Mouse (Mus musculus): ENCODE results near the gene Gm10721. TPM values are rescaled to one million over a fixed set of nuclear protein-coding genes. Genes with fewer than 3 reads are reported as not detected.
"Not testable (repeated sequence)": the region's sequence is repeated elsewhere in the genome, so short reads cannot be mapped to it uniquely, and the experiment has no call there.

The Gm10721 gene
- total RNA-seq, 2 experiments from 2014 or later: 0.80 TPM; not detected in 1

DNA sequence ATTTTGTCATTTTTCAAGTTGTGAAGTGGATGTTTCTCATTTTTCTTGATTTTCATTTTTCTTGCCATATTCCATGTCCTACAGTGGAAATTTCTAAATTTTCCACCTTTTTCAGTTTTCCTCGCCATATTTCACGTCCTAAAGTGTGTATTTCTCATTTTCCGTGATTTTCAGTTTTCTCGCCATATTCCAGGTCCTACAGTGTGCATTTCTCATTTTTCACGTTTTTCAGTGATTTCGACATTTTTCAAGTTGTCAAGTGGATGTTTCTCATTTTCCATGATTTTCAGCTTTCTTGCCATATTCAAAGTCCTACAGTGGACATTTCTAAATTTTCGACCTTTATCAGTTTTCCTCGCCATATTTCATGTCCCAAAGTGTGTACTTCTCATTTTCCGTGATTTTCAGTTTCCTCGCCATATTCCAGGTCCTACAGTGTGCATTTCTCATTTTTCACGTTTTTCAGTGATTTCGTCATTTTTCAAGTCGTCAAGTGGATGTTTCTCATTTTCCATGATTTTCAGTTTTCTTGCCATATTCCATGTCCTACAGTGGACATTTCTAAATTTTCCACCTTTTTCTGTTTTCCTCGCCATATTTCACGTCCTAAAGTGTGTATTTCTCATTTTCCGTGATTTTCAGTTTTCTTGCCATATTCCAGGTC lies 11.2 kb downstream of the Gm10721 start:
- not testable (repeated sequence) for ATAC-seq (replicated peaks; ENCODE audit: poor library complexity, severe bottlenecking)

DNA sequence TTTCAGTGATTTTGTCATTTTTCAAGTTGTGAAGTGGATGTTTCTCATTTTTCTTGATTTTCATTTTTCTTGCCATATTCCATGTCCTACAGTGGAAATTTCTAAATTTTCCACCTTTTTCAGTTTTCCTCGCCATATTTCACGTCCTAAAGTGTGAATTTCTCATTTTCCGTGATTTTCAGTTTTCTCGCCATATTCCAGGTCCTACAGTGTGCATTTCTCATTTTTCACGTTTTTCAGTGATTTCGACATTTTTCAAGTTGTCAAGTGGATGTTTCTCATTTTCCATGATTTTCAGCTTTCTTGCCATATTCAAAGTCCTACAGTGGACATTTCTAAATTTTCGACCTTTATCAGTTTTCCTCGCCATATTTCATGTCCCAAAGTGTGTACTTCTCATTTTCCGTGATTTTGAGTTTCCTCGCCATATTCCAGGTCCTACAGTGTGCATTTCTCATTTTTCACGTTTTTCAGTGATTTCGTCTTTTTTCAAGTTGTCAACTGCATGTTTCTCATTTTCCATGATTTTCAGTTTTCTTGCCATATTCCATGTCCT lies 12.1 kb downstream of the Gm10721 start, which contains the start of gene Gm10717:
Gm10717 (plus strand) TSS at position 506 of the 556 bp plus-strand sequence.
- ATAC-seq (replicated peaks; ENCODE audit: poor library complexity, severe bottlenecking): not testable (repeated sequence)

DNA sequence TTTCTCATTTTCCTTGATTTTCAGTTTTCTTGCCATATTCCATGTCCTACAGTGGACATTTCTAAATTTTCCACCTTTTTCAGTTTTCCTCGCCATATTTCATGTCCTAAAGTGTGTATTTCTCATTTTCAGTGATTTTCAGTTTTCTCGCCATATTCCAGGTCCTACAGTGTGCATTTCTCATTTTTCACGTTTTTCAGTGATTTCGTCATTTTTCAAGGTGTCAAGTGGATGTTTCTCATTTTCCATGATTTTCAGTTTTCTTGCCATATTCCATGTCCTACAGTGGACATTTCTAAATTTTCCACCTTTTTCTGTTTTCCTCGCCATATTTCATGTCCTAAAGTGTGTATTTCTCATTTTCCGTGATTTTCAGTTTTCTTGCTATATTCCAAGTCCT lies 12.7 kb downstream of the Gm10721 start:
- not testable (repeated sequence) for ATAC-seq (replicated peaks; ENCODE audit: poor library complexity, severe bottlenecking)

DNA sequence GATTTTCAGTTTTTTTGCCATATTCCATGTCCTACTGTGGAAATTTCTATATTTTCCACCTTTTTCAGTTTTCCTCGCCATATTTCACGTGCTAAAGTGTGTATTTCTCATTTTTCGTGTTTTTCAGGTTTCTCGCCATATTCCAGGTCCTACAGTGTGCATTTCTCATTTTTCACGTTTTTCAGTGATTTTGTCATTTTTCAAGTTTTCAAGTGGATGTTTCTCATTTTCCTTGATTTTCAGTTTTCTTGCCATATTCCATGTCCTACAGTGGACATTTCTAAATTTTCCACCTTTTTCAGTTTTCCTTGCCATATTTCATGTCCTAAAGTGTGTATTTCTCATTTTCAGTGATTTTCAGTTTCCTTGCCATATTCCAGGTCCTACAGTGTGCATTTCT lies 13.2 kb downstream of the Gm10721 start:
- ATAC-seq (replicated peaks; ENCODE audit: poor library complexity, severe bottlenecking): not testable (repeated sequence)

DNA sequence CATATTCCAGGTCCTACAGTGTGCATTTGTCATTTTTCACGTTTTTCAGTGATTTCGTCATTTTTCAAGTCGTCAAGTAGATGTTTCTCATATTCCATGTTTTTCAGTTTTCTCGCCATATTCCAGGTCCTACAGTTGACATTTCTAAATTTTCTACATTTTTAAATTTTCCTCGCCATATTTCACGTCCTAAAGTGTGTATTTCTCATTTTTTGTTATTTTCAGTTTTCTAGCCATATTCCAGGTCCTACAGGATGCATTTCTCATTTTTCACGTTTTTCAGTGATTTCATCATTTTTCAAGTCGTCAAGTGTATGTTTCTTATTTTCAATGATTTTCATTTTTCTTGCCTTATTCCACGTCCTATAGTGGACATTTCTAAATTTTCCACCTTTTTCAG lies 13.8 kb downstream of the Gm10721 start:
- not testable (repeated sequence) for ATAC-seq (replicated peaks; ENCODE audit: poor library complexity, severe bottlenecking)

DNA sequence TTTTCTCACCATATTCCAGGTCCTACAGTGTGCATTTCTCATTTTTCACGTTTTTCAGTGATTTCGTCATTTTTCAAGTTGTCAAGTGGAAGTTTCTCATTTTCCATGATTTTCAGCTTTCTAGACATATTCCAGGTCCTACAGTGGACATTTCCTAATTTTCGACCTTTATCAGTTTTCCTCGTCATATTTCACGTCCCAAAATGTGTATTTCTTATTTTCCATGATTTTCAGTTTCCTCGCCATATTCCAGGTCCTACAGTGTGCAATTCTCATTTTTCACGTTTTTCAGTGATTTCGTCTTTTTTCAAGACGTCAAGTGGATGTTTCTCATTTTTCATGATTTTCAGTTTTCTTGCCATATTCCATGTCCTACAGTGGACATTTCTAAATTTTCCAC lies 14.3 kb downstream of the Gm10721 start:
- not testable (repeated sequence) for ATAC-seq (replicated peaks; ENCODE audit: poor library complexity, severe bottlenecking)

DNA sequence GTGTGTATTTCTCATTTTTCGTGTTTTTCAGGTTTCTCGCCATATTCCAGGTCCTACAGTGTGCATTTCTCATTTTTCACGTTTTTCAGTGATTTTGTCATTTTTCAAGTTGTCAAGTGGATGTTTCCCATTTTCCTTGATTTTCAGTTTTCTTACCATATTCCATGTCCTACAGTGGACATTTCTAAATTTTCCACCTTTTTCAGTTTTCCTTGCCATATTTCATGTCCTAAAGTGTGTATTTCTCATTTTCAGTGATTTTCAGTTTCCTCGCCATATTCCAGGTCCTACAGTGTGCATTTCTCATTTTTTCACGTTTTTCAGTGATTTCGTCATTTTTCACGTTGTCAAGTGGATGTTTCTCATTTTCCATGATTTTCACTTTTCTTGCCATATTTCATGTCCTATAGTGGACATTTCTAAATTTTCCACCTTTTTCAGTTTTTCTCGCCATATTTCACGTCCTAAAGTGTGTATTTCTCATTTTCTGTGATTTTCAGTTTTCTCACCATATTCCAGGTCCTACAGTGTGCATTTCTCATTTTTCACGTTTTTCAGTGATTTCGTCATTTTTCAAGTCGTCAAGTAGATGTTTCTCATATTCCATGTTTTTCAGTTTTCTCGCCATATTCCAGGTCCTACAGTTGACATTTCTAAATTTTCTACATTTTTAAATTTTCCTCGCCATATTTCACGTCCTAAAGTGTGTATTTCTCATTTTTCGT lies 16.5 kb downstream of the Gm10721 start:
- not testable (repeated sequence) for ATAC-seq (replicated peaks; ENCODE audit: poor library complexity, severe bottlenecking)

DNA sequence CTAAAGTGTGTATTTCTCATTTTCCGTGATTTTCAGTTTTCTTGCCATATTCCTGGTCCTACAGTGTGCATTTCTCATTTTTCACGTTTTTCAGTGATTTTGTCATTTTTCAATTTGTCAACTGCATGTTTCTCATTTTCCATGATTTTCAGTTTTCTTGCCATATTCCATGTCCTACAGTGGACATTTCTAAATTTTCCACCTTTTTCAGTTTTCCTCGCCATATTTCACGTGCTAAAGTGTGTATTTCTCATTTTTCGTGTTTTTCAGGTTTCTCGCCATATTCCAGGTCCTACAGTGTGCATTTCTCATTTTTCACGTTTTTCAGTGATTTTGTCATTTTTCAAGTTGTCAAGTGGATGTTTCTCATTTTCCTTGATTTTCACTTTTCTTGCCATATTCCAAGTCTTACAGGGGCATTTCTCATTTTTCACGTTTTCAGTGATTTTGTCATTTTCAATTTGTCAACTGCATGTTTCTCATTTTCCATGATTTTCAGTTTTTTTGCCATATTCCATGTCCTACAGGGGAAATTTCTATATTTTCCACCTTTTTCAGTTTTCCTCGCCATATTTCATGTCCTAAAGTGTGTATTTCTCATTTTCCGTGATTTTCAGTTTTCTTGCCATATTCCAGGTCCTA lies 17.9 kb downstream of the Gm10721 start:
- ATAC-seq (replicated peaks; ENCODE audit: poor library complexity, severe bottlenecking): not testable (repeated sequence)

DNA sequence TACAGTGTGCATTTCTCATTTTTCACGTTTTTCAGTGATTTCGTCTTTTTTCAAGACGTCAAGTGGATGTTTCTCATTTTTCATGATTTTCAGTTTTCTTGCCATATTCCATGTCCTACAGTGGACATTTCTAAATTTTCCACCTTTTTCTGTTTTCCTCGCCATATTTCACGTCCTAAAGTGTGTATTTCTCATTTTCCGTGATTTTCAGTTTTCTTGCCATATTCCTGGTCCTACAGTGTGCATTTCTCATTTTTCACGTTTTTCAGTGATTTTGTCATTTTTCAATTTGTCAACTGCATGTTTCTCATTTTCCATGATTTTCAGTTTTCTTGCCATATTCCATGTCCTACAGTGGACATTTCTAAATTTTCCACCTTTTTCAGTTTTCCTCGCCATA lies 21.4 kb downstream of the Gm10721 start, which contains the start of gene Gm17535:
Gm17535 (plus strand) TSS at position 301 of the 400 bp plus-strand sequence.
- not testable (repeated sequence) for ATAC-seq (replicated peaks; ENCODE audit: poor library complexity, severe bottlenecking)

DNA sequence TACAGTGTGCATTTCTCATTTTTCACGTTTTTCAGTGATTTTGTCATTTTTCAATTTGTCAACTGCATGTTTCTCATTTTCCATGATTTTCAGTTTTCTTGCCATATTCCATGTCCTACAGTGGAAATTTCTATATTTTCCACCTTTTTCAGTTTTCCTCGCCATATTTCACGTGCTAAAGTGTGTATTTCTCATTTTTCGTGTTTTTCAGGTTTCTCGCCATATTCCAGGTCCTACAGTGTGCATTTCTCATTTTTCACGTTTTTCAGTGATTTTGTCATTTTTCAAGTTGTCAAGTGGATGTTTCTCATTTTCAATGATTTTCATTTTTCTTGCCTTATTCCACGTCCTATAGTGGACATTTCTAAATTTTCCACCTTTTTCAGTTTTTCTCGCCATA lies 23.6 kb downstream of the Gm10721 start, which contains the start of gene Gm10715:
Gm10715 (plus strand) TSS at position 301 of the 400 bp plus-strand sequence.
- ATAC-seq (replicated peaks; ENCODE audit: poor library complexity, severe bottlenecking): not testable (repeated sequence)

DNA sequence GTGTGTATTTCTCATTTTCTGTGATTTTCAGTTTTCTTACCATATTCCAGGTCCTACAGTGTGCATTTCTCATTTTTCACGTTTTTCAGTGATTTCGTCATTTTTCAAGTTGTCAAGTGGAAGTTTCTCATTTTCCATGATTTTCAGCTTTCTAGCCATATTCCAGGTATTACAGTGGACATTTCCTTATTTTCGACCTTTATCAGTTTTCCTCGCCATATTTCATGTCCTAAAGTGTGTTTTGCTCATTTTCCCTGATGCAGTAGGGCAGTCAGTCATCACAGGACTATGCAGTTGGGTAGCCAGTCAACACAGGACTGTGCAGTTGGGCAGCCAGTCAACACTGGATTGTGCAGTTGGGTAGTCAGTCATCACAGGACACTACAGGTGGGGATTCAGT lies 25.2 kb downstream of the Gm10721 start:
- not testable (repeated sequence) for ATAC-seq (replicated peaks; ENCODE audit: poor library complexity, severe bottlenecking)

Other genes starting within 250 kb of the Gm10721 start
- not detected in 2 replicates for gene Gm10722, start 12.2 kb upstream of the Gm10721 start, total RNA-seq (2014; fragmentation: Nextera tagmentation)
- not detected in 2 replicates for gene Gm10722, start 12.2 kb upstream of the Gm10721 start, total RNA-seq (2017)
- gene Gm11168, start 9.8 kb upstream of the Gm10721 start, total RNA-seq (2014; fragmentation: Nextera tagmentation): not detected in 2 replicates
- not detected in 2 replicates for gene Gm11168, start 9.8 kb upstream of the Gm10721 start, total RNA-seq (2017)
- gene Gm10720, start 2.5 kb downstream of the Gm10721 start, total RNA-seq (2014; fragmentation: Nextera tagmentation): not detected in 2 replicates
- not detected in 2 replicates for gene Gm10720, start 2.5 kb downstream of the Gm10721 start, total RNA-seq (2017)
- gene Gm10719, start 4.3 kb downstream of the Gm10721 start, total RNA-seq (2014; fragmentation: Nextera tagmentation): 1.2 and 4.6 TPM in 2 replicates
- gene Gm10719, start 4.3 kb downstream of the Gm10721 start, total RNA-seq (2017): not detected in 2 replicates
- gene Gm10718, start 10.4 kb downstream of the Gm10721 start, total RNA-seq (2014; fragmentation: Nextera tagmentation): 4.0 TPM in 1 of 2 replicates, not detected in the other
- gene Gm10718, start 10.4 kb downstream of the Gm10721 start, total RNA-seq (2017): not detected in 2 replicates
- 2.0 TPM in 1 of 2 replicates, not detected in the other for gene Gm10717, start 12.3 kb downstream of the Gm10721 start, total RNA-seq (2014; fragmentation: Nextera tagmentation)
- gene Gm10717, start 12.3 kb downstream of the Gm10721 start, total RNA-seq (2017): not detected in 2 replicates
- not detected in 2 replicates for gene Gm17535, start 21.5 kb downstream of the Gm10721 start, total RNA-seq (2014; fragmentation: Nextera tagmentation)
- gene Gm17535, start 21.5 kb downstream of the Gm10721 start, total RNA-seq (2017): not detected in 2 replicates
- 1.1 TPM in 1 of 2 replicates, not detected in the other for gene Gm10715, start 23.7 kb downstream of the Gm10721 start, total RNA-seq (2014; fragmentation: Nextera tagmentation)
- gene Gm10715, start 23.7 kb downstream of the Gm10721 start, total RNA-seq (2017): not detected in 2 replicates